Mouse (Mus musculus) urinary bladder, postnatal 36 days (tissue): ENCODE results near the gene Vmn2r72.

ENCODE experiments used
- DNase-seq, 2 experiments: peaks; one replicate each; pipeline ENCODE4 v3.0.0; 2022; ENCODE audit warnings: low spot score in 2 of 2, mixed read lengths in 1 of 2

Gene Vmn2r72

DNA sequence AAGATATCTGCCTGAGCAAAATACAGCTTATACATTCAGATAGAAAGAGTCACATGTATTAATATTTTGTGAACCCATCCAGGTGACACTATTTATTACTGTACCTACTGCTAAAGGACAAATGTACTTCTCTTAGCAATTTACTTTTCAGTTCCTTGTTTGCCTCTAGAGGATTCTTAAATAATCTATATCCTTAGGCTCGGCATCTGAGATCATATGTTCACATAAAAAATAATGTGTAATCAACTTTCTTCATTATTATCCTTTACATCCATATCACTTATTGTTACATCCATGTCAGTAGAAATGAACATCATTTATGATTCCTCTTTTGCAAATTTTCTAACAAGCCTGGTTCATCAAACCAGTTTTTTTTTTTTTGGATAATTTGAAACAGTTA, at the start of gene Vmn2r72:
Gene Vmn2r72, minus strand, starts transcription at position 101 of the 400 bp plus-strand sequence.
- no peak for DNase-seq
